Mouse (Mus musculus) right cerebral cortex, postnatal 4 days (tissue): ENCODE measurements at regions not wholly inside any gene's neighbourhood (a gene's known extent, or its start where the extent isn't known, plus 50 kb on each side); places are given as distances from the start of the nearest gene placed in this dataset.

Experiments used
- DNase-seq: peaks from one replicate; pipeline ENCODE4 v3.0.0-alpha.2; 2022

DNA sequence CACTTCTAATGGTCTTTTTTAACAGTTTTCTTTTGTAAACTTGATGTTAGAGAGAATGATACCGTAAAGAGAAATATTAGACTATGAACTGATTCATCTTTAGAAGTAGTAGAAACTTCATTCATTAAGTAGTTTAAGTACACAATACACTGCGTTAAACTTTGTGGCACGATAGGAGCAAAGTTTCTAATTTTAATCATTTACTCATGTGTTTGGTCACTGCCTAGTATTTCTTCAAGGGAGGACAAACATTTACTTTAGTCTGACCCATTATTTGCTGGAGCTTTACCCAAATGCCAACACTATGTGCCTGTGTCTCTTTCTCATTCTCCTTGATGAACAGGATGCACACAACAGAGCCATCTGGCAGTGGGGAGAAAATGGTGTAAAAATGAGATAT lies 200.6 kb downstream of the Chm start:
- DNase-seq: no peak

DNA sequence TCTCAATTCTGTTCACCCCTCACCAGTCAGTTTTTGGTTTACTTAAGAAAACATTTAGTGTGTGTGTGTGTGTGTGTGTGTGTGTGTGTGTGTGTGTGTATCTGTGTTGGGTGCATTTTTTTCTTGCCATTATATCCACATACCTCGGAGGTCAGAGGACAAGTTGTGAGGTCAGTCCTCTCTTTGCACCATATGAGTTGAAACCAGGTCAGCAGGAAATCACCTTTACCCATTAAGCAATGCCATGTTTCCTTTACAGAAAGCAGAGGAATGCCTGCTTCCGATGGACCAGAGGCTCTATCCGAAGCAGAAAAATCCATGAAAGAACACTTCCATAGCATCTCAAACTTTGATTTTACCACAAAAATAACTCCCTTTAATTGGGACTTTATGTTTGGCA lies 201.2 kb downstream of the Chm start:
- no peak for DNase-seq

DNA sequence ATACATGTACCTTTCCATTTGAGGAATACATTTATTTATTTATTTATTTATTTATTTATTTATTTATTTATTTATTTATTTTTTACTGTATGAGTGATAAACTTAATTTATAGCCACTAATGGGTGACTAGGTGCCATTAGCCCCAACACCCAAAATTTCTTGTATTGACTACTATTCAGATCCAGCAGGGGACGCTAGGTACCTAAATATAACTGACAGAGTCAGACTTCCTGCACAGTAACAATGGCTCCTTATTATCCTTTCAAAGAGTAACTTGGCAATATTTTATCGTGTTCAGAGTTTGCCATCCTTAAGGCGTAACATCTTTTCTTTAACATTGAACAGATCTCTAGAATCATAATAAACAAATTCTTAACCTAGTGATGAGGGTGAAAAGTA lies 206.7 kb downstream of the Chm start:
- peak; percentile 2 for DNase-seq

DNA sequence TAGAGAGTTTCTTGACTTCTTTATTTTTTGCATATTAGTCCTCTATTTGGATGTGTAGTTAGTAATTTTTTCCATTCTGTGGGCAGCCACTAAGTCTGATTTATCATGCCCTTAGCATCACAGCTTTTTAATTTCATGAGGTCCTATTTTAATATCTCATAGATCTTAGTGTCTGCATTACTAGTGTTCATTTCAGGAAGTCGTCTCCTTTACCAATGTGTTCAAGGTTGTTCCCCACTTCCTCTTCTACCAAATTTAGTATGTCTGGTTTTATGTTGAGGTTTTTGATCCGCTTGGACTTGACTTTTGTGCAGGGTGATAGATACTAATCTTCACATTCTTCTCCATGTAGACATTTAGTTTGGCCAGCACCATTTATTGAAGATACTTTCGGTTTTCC lies 221.2 kb downstream of the Chm start:
- DNase-seq: no peak

DNA sequence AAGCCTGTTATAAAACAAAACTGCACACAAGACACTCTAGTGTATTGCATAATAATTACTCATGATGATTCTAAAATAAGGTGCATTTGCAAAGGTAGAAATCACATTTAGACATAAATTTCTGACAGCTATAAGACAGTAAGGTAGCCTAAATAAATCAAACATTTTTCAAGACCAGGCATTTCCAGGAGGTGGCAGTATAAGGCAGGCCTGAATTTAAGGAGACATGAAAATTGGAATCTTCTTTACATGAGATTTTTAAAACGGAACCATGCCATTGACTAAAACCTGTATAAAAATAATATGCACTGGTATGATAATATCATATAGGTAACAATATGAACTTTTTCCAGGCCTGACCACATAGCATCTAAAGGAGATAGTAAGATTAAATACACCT lies 235.5 kb downstream of the Chm start:
- DNase-seq: peak; percentile 5

DNA sequence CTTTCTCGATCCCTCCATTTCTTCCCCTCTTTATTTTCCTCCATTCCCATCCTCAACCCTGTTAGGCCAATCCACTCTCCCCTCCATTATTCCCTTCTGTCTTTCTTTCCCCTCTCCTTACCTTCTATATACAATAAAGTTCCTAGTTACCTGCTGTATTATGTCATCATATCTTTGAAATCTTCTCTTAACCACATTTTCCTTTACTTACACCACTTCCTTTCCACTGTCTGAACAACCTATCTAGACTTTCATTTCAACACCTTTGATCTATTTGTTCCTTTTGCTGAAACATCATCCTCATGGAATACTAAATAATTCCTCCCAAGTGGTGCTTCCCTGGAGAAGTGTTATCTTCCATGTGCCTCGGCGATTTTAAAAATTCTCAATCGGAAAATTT lies 237.8 kb downstream of the Chm start:
- DNase-seq: no peak

DNA sequence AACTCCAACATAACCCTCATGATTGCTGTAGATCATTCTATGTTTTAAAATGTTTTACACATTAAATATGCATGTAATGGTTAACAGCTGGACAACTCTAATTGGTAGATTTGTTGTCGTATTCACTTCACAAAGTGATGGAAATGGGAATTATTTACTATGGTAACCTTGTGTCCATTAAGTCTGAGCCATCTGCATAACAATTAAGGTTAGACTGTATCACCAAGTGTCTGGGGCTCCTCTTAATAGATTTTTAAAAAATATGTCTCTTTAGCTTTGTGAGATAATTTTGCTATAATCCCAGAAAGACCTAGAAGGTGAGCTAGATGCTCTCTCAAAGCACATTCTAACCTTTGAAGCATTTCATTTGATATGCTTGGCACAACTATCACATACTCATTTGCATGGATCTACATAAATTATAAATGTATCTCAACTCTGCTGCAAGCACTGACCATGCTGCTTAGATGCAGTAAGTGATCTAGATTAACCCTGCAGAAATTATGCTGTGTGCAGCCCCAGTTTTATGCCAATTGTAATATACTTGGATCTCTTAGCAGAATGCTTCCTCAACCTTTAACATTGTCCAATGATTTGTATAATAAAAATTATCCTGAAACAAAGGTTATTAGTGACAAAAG lies 227.2 kb upstream of the Pof1b start:
- DNase-seq: no peak

DNA sequence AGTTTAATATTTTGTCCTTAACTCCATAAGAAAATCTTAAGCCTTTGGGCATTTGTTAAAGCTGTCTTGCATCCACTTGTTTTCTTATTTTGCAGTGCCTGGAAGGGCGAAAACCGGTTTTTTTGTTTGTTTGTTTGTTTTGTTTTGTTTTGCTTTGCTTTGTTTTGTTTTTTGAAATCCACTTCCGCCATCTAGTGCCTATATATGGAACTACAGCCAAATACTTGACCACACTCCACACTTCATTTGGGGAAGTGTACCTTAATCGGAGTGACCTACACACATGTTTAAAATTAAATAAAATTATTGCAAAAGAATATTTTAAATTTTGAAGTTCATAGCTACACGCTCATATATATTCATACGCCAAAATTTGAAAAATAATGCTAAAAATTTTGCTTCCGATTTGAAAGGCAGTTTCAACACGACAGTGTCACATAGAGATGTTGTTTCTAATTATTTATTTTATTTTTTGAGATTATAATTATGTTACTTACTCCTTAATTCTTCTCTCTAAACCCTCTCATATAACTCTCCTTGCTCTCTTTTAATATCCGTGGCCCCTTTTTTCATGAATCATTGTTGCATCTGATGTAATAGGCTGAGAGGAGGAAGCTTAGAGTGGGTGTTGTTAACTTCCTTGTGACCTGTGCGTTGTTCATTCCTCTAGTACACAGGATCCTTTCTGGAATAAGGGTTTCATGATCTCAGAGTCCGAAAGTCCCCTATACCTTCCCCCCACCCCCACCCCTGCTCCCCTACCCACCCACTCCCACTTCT lies 205.4 kb upstream of the Pof1b start:
- DNase-seq: no peak

DNA sequence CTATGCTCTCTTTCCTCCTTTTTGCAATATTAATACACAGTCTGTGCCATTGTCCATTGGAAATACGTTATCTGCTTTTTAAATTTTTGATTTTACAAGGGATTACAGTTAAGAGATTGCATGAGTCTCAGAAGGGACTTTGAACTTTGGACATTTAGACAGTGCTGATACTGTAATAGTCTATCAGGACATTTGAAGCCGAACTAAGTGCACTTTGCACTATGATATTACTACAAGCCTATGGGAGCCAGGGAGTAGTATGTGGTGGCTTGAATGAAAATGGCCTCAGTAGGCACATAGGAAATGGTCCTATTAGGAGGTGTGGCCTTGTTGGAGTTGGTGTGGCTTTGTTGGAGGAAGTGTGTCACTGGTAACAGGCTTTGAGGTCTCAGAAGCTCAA lies 188.1 kb upstream of the Pof1b start:
- no peak for DNase-seq
